Mouse (Mus musculus) spleen, adult 2 months (tissue): Measurements from ENCODE around the gene Clhc1.

Experiments used
- CTCF ChIP-seq: fragments of 200-500 bp; IDR thresholded peaks from 2 replicates; pipeline ENCODE4 v1.5.1; 2011; ENCODE audit warnings: mild to moderate bottlenecking, inconsistent platforms; ENCODE audit not compliant: insufficient read depth, insufficient read length, insufficient replicate concordance; ENCODE audit errors: extremely low read depth
- POLR2A ChIP-seq: fragments of 200-500 bp; IDR thresholded peaks from 2 replicates; pipeline ENCODE4 v1.6.1; 2011; ENCODE audit warnings: low read depth, low read length, inconsistent platforms

DNA sequence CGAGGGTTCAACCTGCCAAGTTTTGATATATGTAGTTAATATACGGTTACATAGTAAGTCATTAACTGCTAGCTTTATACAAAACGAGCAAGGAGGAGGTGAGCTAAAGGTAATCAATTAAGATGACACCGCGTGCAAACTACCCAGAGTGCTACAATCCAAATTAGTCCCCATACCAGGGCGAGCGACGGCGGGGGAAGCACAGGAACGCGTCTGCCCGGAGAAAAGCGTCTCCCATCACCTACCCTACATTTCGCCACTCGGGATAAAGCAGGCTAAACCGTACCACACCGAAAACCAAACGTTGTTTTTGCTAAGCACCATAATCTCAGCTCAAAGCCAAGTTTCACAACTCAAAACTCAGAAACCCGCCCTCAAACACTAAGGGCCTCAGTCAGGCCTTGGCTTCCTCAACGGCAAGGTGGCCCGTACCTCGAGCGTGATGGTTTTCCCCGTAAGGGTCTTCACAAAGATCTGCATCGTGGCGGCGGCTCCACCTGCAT, 450 bp upstream of the Clhc1 start:
- no peak for TF ChIP-seq CTCF
- TF ChIP-seq POLR2A = no peak
